Mouse (Mus musculus) MEL (cell line): ENCODE results near the gene Dennd1a. TPM values are rescaled to one million over a fixed set of nuclear protein-coding genes. Genes with fewer than 3 reads are reported as not detected.

Experiments used
- DNase-seq: peaks from one replicate; pipeline ENCODE4 v3.0.0; 2011; ENCODE audit warnings: low read depth, low spot score
- H3K27ac ChIP-seq: 2 replicates; pipeline ENCODE4 v1.5.1; 2012; ENCODE audit warnings: low read depth, mild to moderate bottlenecking, control low read depth, low read length, moderate library complexity; ENCODE audit not compliant: control insufficient read depth
- H3K27me3 ChIP-seq, 2 experiments: fragments of 150-350 bp in 1 of 2; sonication (generic) in 1 of 2; 2 replicates each; pipeline ENCODE4 v1.6.1; 2012; ENCODE audit warnings: low read length in 2 of 2, mild to moderate bottlenecking in 2 of 2, improper control_type of control experiment in 1 of 2, moderate library complexity in 1 of 2; ENCODE audit not compliant: insufficient read depth in 2 of 2, control insufficient read depth in 1 of 2
- H3K36me3 ChIP-seq, 2 experiments: 2 replicates each; pipeline ENCODE4 v1.6.1; 2012 to 2014; ENCODE audit warnings: low read length in 2 of 2, improper control_type of control experiment in 1 of 2, inconsistent platforms in 1 of 2, mild to moderate bottlenecking in 1 of 2; ENCODE audit not compliant: insufficient read depth in 2 of 2, control insufficient read depth in 1 of 2
- H3K4me1 ChIP-seq, 2 experiments: fragments of 150-350 bp in 1 of 2; sonication (generic) in 1 of 2; 2 replicates each; pipeline ENCODE4 v1.6.1; 2012; ENCODE audit warnings: low read length in 2 of 2, improper control_type of control experiment in 1 of 2, mild to moderate bottlenecking in 1 of 2; ENCODE audit not compliant: insufficient read depth in 2 of 2, control insufficient read depth in 1 of 2
- H3K4me3 ChIP-seq, 2 experiments: fragments of 150-350 bp in 1 of 2; sonication (generic) in 1 of 2; 2 replicates each; pipeline ENCODE4 v1.5.1; 2012; ENCODE audit warnings: low read depth in 2 of 2, low read length in 2 of 2, mild to moderate bottlenecking in 2 of 2, moderate library complexity in 2 of 2, control low read depth in 1 of 2, improper control_type of control experiment in 1 of 2; ENCODE audit not compliant: control insufficient read depth in 1 of 2, insufficient read depth in 1 of 2
- H3K79me2 ChIP-seq: 2 replicates; pipeline ENCODE4 v1.6.1; 2012; ENCODE audit warnings: mild to moderate bottlenecking, low read length, moderate library complexity; ENCODE audit not compliant: control insufficient read depth, poor library complexity, insufficient read depth
- H3K9ac ChIP-seq: 2 replicates; pipeline ENCODE4 v1.6.1; 2012; ENCODE audit warnings: low read depth, mild to moderate bottlenecking, control low read depth, low read length, moderate library complexity; ENCODE audit not compliant: control insufficient read depth, poor library complexity, severe bottlenecking
- H3K9me3 ChIP-seq: fragments of 150-350 bp; sonication (generic); replicated peaks from 2 replicates; pipeline ENCODE4 v1.6.1; 2012; ENCODE audit warnings: mild to moderate bottlenecking, low read length, improper control_type of control experiment, moderate library complexity; ENCODE audit not compliant: insufficient read depth
- BHLHE40 ChIP-seq: IDR thresholded peaks from 2 replicates; pipeline ENCODE4 v1.6.1; 2012; ENCODE audit warnings: low read depth, mild to moderate bottlenecking, inconsistent platforms, low read length, improper control_type of control experiment, borderline replicate concordance
- CHD1 ChIP-seq: IDR thresholded peaks from 2 replicates; pipeline ENCODE4 v1.6.1; 2012; ENCODE audit warnings: low read depth, mild to moderate bottlenecking, inconsistent platforms, low read length, improper control_type of control experiment
- ELF1 ChIP-seq: IDR thresholded peaks from 2 replicates; pipeline ENCODE4 v1.6.1; 2014; ENCODE audit warnings: low read depth, mild to moderate bottlenecking, inconsistent platforms, low read length, improper control_type of control experiment, moderate library complexity
- ETS1 ChIP-seq: IDR thresholded peaks from 2 replicates; pipeline ENCODE4 v1.6.1; 2012; ENCODE audit warnings: low read depth, mild to moderate bottlenecking, inconsistent platforms, low read length, improper control_type of control experiment, moderate library complexity
- JUND ChIP-seq: IDR thresholded peaks from 2 replicates; pipeline ENCODE4 v1.6.1; 2011; ENCODE audit warnings: low read depth, mild to moderate bottlenecking, improper control_type of control experiment, low read length
- KAT2A ChIP-seq: conservative IDR thresholded peaks from 2 replicates; pipeline ENCODE4 v1.6.1; 2012; ENCODE audit warnings: low read depth, low read length, improper control_type of control experiment, inconsistent platforms
- MAFK ChIP-seq: IDR thresholded peaks from 2 replicates; pipeline ENCODE4 v1.6.1; 2011; ENCODE audit warnings: low read depth, mild to moderate bottlenecking, low read length, improper control_type of control experiment, borderline replicate concordance
- MAZ ChIP-seq: IDR thresholded peaks from 2 replicates; pipeline ENCODE4 v1.6.1; 2012; ENCODE audit warnings: low read depth, mild to moderate bottlenecking, inconsistent platforms, low read length, improper control_type of control experiment
- MYB ChIP-seq: IDR thresholded peaks from 2 replicates; pipeline ENCODE4 v1.6.1; 2011; ENCODE audit warnings: mild to moderate bottlenecking, low read depth, low read length, improper control_type of control experiment
- MYC ChIP-seq: IDR thresholded peaks from 2 replicates; pipeline ENCODE4 v1.6.1; 2011; ENCODE audit warnings: low read depth, mild to moderate bottlenecking, low read length, improper control_type of control experiment, moderate library complexity
- NELFE ChIP-seq: IDR thresholded peaks from 2 replicates; pipeline ENCODE4 v1.6.1; 2011; ENCODE audit warnings: low read depth, low read length, improper control_type of control experiment
- NRF1 ChIP-seq: IDR thresholded peaks from 2 replicates; pipeline ENCODE4 v1.6.1; 2014; ENCODE audit warnings: low read depth, mild to moderate bottlenecking, inconsistent platforms, low read length, improper control_type of control experiment, moderate library complexity; ENCODE audit not compliant: poor library complexity, insufficient read depth, severe bottlenecking
- POLR2AphosphoS2 ChIP-seq: IDR thresholded peaks from 2 replicates; pipeline ENCODE4 v1.6.1; 2011; ENCODE audit warnings: low read length, improper control_type of control experiment
- RCOR1 ChIP-seq: IDR thresholded peaks from 2 replicates; pipeline ENCODE4 v1.6.1; 2012; ENCODE audit warnings: low read depth, mild to moderate bottlenecking, inconsistent platforms, low read length, improper control_type of control experiment
- SMC3 ChIP-seq: IDR thresholded peaks from 2 replicates; pipeline ENCODE4 v1.6.1; 2011; ENCODE audit warnings: low read depth, low read length, improper control_type of control experiment
- TAL1 ChIP-seq: IDR thresholded peaks from 2 replicates; pipeline ENCODE4 v1.6.1; 2012; ENCODE audit warnings: mild to moderate bottlenecking, inconsistent platforms, low read length, moderate library complexity, mixed read lengths
- TBP ChIP-seq: IDR thresholded peaks from 2 replicates; pipeline ENCODE4 v1.8.0; 2011; ENCODE audit warnings: low read depth, low read length, improper control_type of control experiment
- TCF12 ChIP-seq: IDR thresholded peaks from 2 replicates; pipeline ENCODE4 v1.6.1; 2014; ENCODE audit warnings: low read depth, mild to moderate bottlenecking, inconsistent platforms, low read length, improper control_type of control experiment, moderate library complexity
- USF1 ChIP-seq: IDR thresholded peaks from 2 replicates; pipeline ENCODE4 v1.6.1; 2014; ENCODE audit warnings: low read depth, mild to moderate bottlenecking, inconsistent platforms, low read length, improper control_type of control experiment, moderate library complexity
- ZC3H11A ChIP-seq: IDR thresholded peaks from 2 replicates; pipeline ENCODE4 v1.6.1; 2012; ENCODE audit warnings: low read depth, mild to moderate bottlenecking, inconsistent platforms, low read length, improper control_type of control experiment
- polyA plus RNA-seq, 2 experiments: library from polyadenylated mRNA; stranded (reverse) in 1 of 2; unstranded in 1 of 2; fragments of >175 nt in 1 of 2; fragments of >200 nt in 1 of 2; gene quantifications; 2 replicates each; pipeline versions ENCODE4 v1.2.1 to v1.2.4; 2012; ENCODE audit warnings: low replicate concordance in 2 of 2, low read depth in 1 of 2; ENCODE audit not compliant: insufficient read length in 2 of 2, insufficient read depth in 1 of 2, missing spikeins in 1 of 2
- total RNA-seq: library from RNA; depleted of rRNA; stranded (reverse); fragments of 300-350 nt; gene quantifications from 2 replicates; pipeline ENCODE4 v1.2.3, GENCODE M21; 2012

Gene Dennd1a
- total and polyA plus RNA-seq, 3 experiments = 5.0 to 21.8 TPM; not detected in 1

- no peak overlapping the region for H3K9ac ChIP-seq
- no peak overlapping the region for H3K4me3 ChIP-seq
- H3K79me2 ChIP-seq = no peaks in the 10 kb centered on the region
- peaks cover 5 to 7% of the 10 kb centered on the region in 2 experiments; a peak in 3 of 4 replicates for H3K4me1 ChIP-seq
- no peaks in the 10 kb centered on the region for H3K9me3 ChIP-seq
- no peak for DNase-seq
- H3K27ac ChIP-seq = no peak overlapping the region
- TF ChIP-seq POLR2AphosphoS2 (no peak), NELFE (no peak), TBP (no peak), ZC3H11A (no peak), SMC3 (no peak), USF1 (no peak), NRF1 (no peak), TAL1 (no peak)
- H3K27me3 ChIP-seq = no peaks in the 10 kb centered on the region
- H3K36me3 ChIP-seq = peaks cover 0 to 15% of the 10 kb centered on the region in 2 experiments; a peak in 2 of 4 replicates
Observed at GRCm38 (mm10) chr2:38064266-38064665, 222.9 kb downstream of the Dennd1a start.

DNA sequence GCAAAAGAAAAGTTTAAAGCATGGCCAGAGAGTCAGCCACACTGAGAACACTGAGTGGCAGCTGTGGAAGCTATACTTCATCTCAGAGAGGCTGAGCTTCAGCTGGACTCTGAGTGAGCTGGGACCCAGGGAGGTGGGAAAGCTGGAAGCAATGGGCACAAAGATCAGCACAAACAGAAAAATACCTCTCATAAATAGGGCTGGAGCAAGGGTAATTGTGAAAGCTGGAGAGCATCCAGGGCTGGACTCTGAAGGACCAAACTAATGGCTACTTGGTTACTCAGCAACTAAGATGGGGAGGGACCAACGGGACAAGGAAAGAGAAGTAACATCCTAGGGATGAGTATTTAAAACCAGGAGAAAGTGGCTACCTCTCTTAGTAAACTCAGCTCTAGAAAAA lies 225.0 kb downstream of the Dennd1a start:
- Histone ChIP-seq H3K9ac (no peak overlapping the region), H3K9me3 (no peaks in the 10 kb centered on the region), H3K27ac (no peak overlapping the region), H3K27me3 (no peaks in the 10 kb centered on the region), H3K36me3 (peaks cover 0 to 15% of the 10 kb centered on the region in 2 experiments; a peak in 2 of 4 replicates), H3K79me2 (no peaks in the 10 kb centered on the region), H3K4me3 (no peak overlapping the region), H3K4me1 (peaks cover 5 to 7% of the 10 kb centered on the region in 2 experiments; a peak in 3 of 4 replicates)
- DNase-seq = no peak
- TF ChIP-seq JUND (no peak), ELF1 (no peak), ETS1 (no peak), MAZ (no peak), CHD1 (no peak), MYC (no peak), KAT2A (no peak), MAFK (no peak), USF1 (no peak), BHLHE40 (no peak), TCF12 (no peak), MYB (no peak), RCOR1 (no peak)
